Mouse (Mus musculus): Measurements from ENCODE around the gene Anapc2.
A peak's percentile ranks its signal among the peaks of the same experiment; 100 is the strongest.

- TF ChIP-seq CTCF (IDR thresholded peaks at IDR 0.05) (no peak), EP300 (IDR thresholded peaks at IDR 0.05) (0 out of 2 replicates have a peak, but pooled peaks have one; percentile 26)
Measured at GRCm38 (mm10) chr2:25241438-25241775, 30.9 kb upstream of the Anapc2 start.

All from lung, postnatal 0 days (tissue).